Comparison of ENCODE assay signal across 19 mouse cellular contexts in genomic region chr10:84945692-84946091, GRCm38 (mm10). TPM values are rescaled to one million over a fixed set of nuclear protein-coding genes. Genes with fewer than 3 reads are reported as not detected.
DNase-seq lines count a peak whose midpoint lies in the region; ATAC-seq and TF ChIP-seq lines count a peak whose summit lies in the region.
"Had no signal": no experiment of that assay in that cellular context is flagged by ENCODE, and none has a peak within 500 bp of the region (broad histone marks: within the 10 kb centered on the region; RNA-seq: fewer than 3 reads in every experiment).

No protein-coding gene starts in this region.

- TF ChIP-seq CTCF in liver, postnatal 0 days (IDR thresholded peaks at IDR 0.05; ENCODE audit: low read depth): peak; percentile 54
- TF ChIP-seq CTCF in E14TG2a.4 (conservative IDR thresholded peaks at IDR 0.05; ENCODE audit: low read length): peak; percentile 83
- TF ChIP-seq CTCF in brain, embryonic 14.5 days (IDR thresholded peaks at IDR 0.05; ENCODE audit: borderline replicate concordance, extremely low read depth, insufficient read depth, insufficient read length): peak; percentile 26; the same call in 1 of the 2 replicates

- TF ChIP-seq POLR2A in brain, embryonic 14.5 days (IDR thresholded peaks at IDR 0.05; ENCODE audit: borderline replicate concordance, extremely low read depth, insufficient read depth, insufficient read length, poor library complexity, severe bottlenecking): no peak

- H3K4me1 ChIP-seq in heart, embryonic 13.5 days: peaks cover 37% of the 10 kb centered on the region
- peaks cover 3% of the 10 kb centered on the region; the same call in 1 of the 2 replicates for H3K4me1 ChIP-seq in liver, postnatal 0 days (ENCODE audit: insufficient read depth)
- no peaks in the 10 kb centered on the region for H3K4me1 ChIP-seq in liver, embryonic 12.5 days
- peaks cover 8% of the 10 kb centered on the region for H3K4me1 ChIP-seq in E14TG2a.4 (replicated peaks; ENCODE audit: low read depth, low read length)
- H3K4me1 ChIP-seq: embryonic facial prominence, embryonic 10.5 days had no signal

- H3K27ac ChIP-seq in heart, embryonic 13.5 days (replicated peaks): peak overlapping the region; percentile 48; the same call in 1 of the 2 replicates
- no peak overlapping the region for H3K27ac ChIP-seq in liver, postnatal 0 days (ENCODE audit: low read depth)
- no peak overlapping the region for H3K27ac ChIP-seq in liver, embryonic 12.5 days
- H3K27ac ChIP-seq: embryonic facial prominence, embryonic 10.5 days; hindbrain, embryonic 14.5 days; neural tube, embryonic 12.5 days had no signal

- no peak overlapping the region for H3K4me2 ChIP-seq in heart, embryonic 13.5 days
- H3K4me2 ChIP-seq in liver, postnatal 0 days (ENCODE audit: low read depth, low read length): no peak overlapping the region
- H3K4me2 ChIP-seq in liver, embryonic 12.5 days: no peak overlapping the region
- H3K4me2 ChIP-seq: hindbrain, embryonic 14.5 days; liver, embryonic 11.5 days; neural tube, embryonic 12.5 days had no signal

- no peak overlapping the region for H3K9ac ChIP-seq in heart, embryonic 13.5 days
- H3K9ac ChIP-seq in liver, postnatal 0 days (replicated peaks): no peak overlapping the region
- H3K9ac ChIP-seq in liver, embryonic 12.5 days: no peak overlapping the region
- H3K9ac ChIP-seq: hindbrain, embryonic 14.5 days; neural tube, embryonic 12.5 days had no signal

- intact Hi-C loops in heart, postnatal 10 days (cut with DNase I): no loop called here

- H3K36me3 ChIP-seq in heart, embryonic 13.5 days: peaks cover 16% of the 10 kb centered on the region
- H3K36me3 ChIP-seq in liver, postnatal 0 days (replicated peaks; ENCODE audit: insufficient read depth, low read length): peaks cover 17% of the 10 kb centered on the region
- peaks cover 26% of the 10 kb centered on the region for H3K36me3 ChIP-seq in liver, embryonic 12.5 days
- H3K36me3 ChIP-seq in E14TG2a.4 (ENCODE audit: insufficient read depth, low read length): peaks cover 37% of the 10 kb centered on the region

- TF ChIP-seq EP300 in liver, postnatal 0 days (IDR thresholded peaks at IDR 0.05; ENCODE audit: low read depth): no peak

- no peaks in the 10 kb centered on the region for H3K27me3 ChIP-seq in heart, embryonic 13.5 days (replicated peaks)
- no peaks in the 10 kb centered on the region for H3K27me3 ChIP-seq in liver, postnatal 0 days (ENCODE audit: insufficient read depth, low read length)
- no peaks in the 10 kb centered on the region for H3K27me3 ChIP-seq in liver, embryonic 12.5 days (replicated peaks)
- no peaks in the 10 kb centered on the region for H3K27me3 ChIP-seq in E14TG2a.4 (ENCODE audit: insufficient read depth, low read length)
- H3K27me3 ChIP-seq: neural tube, embryonic 12.5 days had no signal

- H3K9me3 ChIP-seq in heart, embryonic 13.5 days: no peaks in the 10 kb centered on the region
- no peaks in the 10 kb centered on the region for H3K9me3 ChIP-seq in liver, postnatal 0 days (ENCODE audit: low read length)
- no peaks in the 10 kb centered on the region for H3K9me3 ChIP-seq in liver, embryonic 12.5 days (replicated peaks)
- no peaks in the 10 kb centered on the region for H3K9me3 ChIP-seq in E14TG2a.4 (ENCODE audit: low read length)
- H3K9me3 ChIP-seq: embryonic facial prominence, embryonic 10.5 days; neural tube, embryonic 12.5 days had no signal

- 86% methylated on average over 3 of the region's 3 CpGs for WGBS in heart, embryonic 13.5 days
- WGBS in liver, postnatal 0 days (ENCODE audit: insufficient replicate concordance): 85% methylated on average over 3 of the region's 3 CpGs
- WGBS in liver, embryonic 12.5 days (ENCODE audit: insufficient replicate concordance): 93% methylated on average over 3 of the region's 3 CpGs

- DNase-seq in heart, postnatal 10 days: no peak
- DNase-seq in liver, postnatal 0 days: no peak
- no peak for DNase-seq in brain, embryonic 14.5 days (ENCODE audit: low read depth)
- DNase-seq in cerebellum, adult 11 months: no peak
- DNase-seq in cerebellum, postnatal 36 days: no peak
- DNase-seq: cerebellum, postnatal 14 days; kidney, adult 9 months; kidney, postnatal 4 days; left cerebral cortex, postnatal 4 days; lung, postnatal 14 days; thymus, postnatal 25 days had no signal

- no peak overlapping the region for H3K4me3 ChIP-seq in heart, embryonic 13.5 days
- no peak overlapping the region for H3K4me3 ChIP-seq in liver, postnatal 0 days (ENCODE audit: low read depth, low read length)
- H3K4me3 ChIP-seq in liver, embryonic 12.5 days: no peak overlapping the region
- H3K4me3 ChIP-seq in E14TG2a.4 (replicated peaks; ENCODE audit: low read length): no peak overlapping the region
- H3K4me3 ChIP-seq: embryonic facial prominence, embryonic 10.5 days; neural tube, embryonic 12.5 days had no signal

- ATAC-seq in heart, embryonic 13.5 days (ENCODE audit: extremely low read depth, insufficient number of reproducible peaks, low FRiP score, low TSS enrichment): no peak
- ATAC-seq in liver, postnatal 0 days: no peak
- no peak for ATAC-seq in liver, embryonic 12.5 days
- ATAC-seq: forebrain, embryonic 14.5 days had no signal

RNA-seq across cellular contexts. Expression of gene Ric8b, which starts 28.3 kb away (rescaled TPM):
- 14.3 and 15.4 TPM in 2 replicates for polyA plus RNA-seq in heart, embryonic 13.5 days (2015; fragmentation: Nextera tagmentation; extraction: Ambion mirVana)
- 10 to 100 TPM; 22.3 to 26.9 TPM for total RNA-seq in heart, postnatal 10 days (2021)
- 2.3 and 2.6 TPM in 2 replicates for polyA plus RNA-seq in liver, postnatal 0 days (2015; fragmentation: Nextera tagmentation; extraction: Ambion mirVana)
- polyA plus RNA-seq in liver, embryonic 12.5 days (2016; fragmentation: Nextera tagmentation; extraction: Ambion mirVana): 6.6 and 6.9 TPM in 2 replicates
- polyA plus RNA-seq in brain, embryonic 14.5 days (2012; rRNA removed): 48.0 and 52.1 TPM in 2 replicates

Comparison
In these comparisons a context has a peak if more than half of its experiments do, and no peak if none do; other contexts are left out.
1. CTCF ChIP-seq: peak in every context shown above with its lines; median percentile 83 in E14TG2a.4; 54 in liver, postnatal 0 days; 26 in brain, embryonic 14.5 days.